In the genomic region with DNA sequence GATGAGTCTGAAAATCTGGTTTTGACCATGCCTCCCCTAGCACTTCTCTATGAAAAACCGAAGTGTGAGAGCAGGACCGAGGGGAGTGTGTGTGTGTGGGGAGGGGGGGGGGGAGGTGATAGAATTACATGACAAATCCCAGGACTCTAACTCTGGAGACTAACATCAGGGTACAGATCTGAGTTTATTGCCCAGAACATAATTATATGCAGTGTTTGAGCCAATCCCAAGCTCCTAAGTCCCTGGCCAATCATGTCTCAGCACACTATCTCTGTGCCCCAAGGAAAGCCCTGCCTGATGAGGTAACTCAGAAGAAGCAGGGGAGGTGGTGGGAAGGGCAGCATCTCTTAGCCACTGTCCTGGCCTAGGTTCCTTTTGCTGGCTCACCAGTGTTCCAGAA, we compare ENCODE assay signal across 23 mouse cellular contexts.
"Had no signal": no experiment of that assay in that cellular context is flagged by ENCODE, and none has a peak within 500 bp of the region (broad histone marks: within the 10 kb centered on the region; RNA-seq: fewer than 3 reads in every experiment).

No protein-coding gene starts in this region.

- H3K9ac ChIP-seq: heart, embryonic 12.5 days; hindbrain, embryonic 13.5 days; hindbrain, embryonic 15.5 days; limb, embryonic 12.5 days; liver, embryonic 13.5 days; liver, embryonic 15.5 days; liver, postnatal 0 days had no signal

- H3K36me3 ChIP-seq: heart, embryonic 12.5 days; hindbrain, embryonic 13.5 days; hindbrain, embryonic 15.5 days; limb, embryonic 10.5 days; limb, embryonic 12.5 days; liver, embryonic 13.5 days; liver, embryonic 15.5 days had no signal

- H3K4me2 ChIP-seq: heart, embryonic 12.5 days; hindbrain, embryonic 13.5 days; hindbrain, embryonic 15.5 days; limb, embryonic 12.5 days; liver, embryonic 11.5 days; liver, embryonic 13.5 days; liver, embryonic 15.5 days had no signal

- H3K4me3 ChIP-seq: heart, adult 2 months; heart, embryonic 12.5 days; hindbrain, embryonic 13.5 days; hindbrain, embryonic 15.5 days; layer of hippocampus, adult 2 months; left cerebral cortex, adult 2 months; limb, embryonic 10.5 days; limb, embryonic 12.5 days; liver, embryonic 13.5 days; liver, embryonic 15.5 days had no signal

- H3K4me1 ChIP-seq: heart, embryonic 12.5 days; hindbrain, embryonic 13.5 days; hindbrain, embryonic 15.5 days; limb, embryonic 12.5 days; liver, embryonic 13.5 days; liver, embryonic 15.5 days had no signal

- H3K27ac ChIP-seq: heart, adult 2 months; hindbrain, embryonic 13.5 days; hindbrain, embryonic 15.5 days; hindbrain, postnatal 0 days; layer of hippocampus, adult 2 months; left cerebral cortex, adult 2 months; limb, embryonic 10.5 days; limb, embryonic 12.5 days; liver, embryonic 13.5 days; liver, embryonic 15.5 days had no signal

- DNase-seq: gastrocnemius, postnatal 14 days; gastrocnemius, postnatal 36 days; heart, adult 11 months; heart, adult 2 months; heart, postnatal 10 days; heart, postnatal 36 days; kidney, adult 18-20 months; kidney, adult 8-10 months; kidney, postnatal 10 days; kidney, postnatal 4 days; liver; liver, embryonic 13.5 days; liver, postnatal 0 days had no signal

- H3K27me3 ChIP-seq: heart, embryonic 12.5 days; hindbrain, embryonic 13.5 days; hindbrain, embryonic 15.5 days; limb, embryonic 12.5 days; liver, embryonic 13.5 days; liver, embryonic 15.5 days had no signal

- ATAC-seq: hindbrain, postnatal 0 days; liver, postnatal 0 days had no signal

- H3K9me3 ChIP-seq: heart, embryonic 12.5 days; hindbrain, embryonic 13.5 days; hindbrain, embryonic 15.5 days; limb, embryonic 10.5 days; limb, embryonic 12.5 days; liver, embryonic 13.5 days; liver, embryonic 15.5 days had no signal
